Mouse (Mus musculus) embryonic fibroblast, embryonic 13.5 days (primary cell): ENCODE measurements at regions not wholly inside any gene's neighbourhood (a gene's known extent, or its start where the extent isn't known, plus 50 kb on each side); places are given as distances from the start of the nearest gene placed in this dataset.

ENCODE experiments used
- CTCF ChIP-seq: IDR thresholded peaks from 2 replicates; pipeline ENCODE4 v1.5.1; 2011; ENCODE audit warnings: mild to moderate bottlenecking, control low read depth, low read length, moderate library complexity, borderline replicate concordance; ENCODE audit not compliant: insufficient read depth
- POLR2A ChIP-seq: IDR thresholded peaks from 2 replicates; pipeline ENCODE4 v1.6.1; 2011; ENCODE audit warnings: low read depth, mild to moderate bottlenecking, control low read depth, low read length, moderate library complexity

- TF ChIP-seq POLR2A (no peak), CTCF (no peak)
These were observed 228.1 kb upstream of the Tram1l1 start for GRCm38 (mm10) chr3:124092404-124093121.
